Mouse (Mus musculus): ENCODE measurements at regions not wholly inside any gene's neighbourhood (a gene's known extent, or its start where the extent isn't known, plus 50 kb on each side); places are given as distances from the start of the nearest gene placed in this dataset.

DNA sequence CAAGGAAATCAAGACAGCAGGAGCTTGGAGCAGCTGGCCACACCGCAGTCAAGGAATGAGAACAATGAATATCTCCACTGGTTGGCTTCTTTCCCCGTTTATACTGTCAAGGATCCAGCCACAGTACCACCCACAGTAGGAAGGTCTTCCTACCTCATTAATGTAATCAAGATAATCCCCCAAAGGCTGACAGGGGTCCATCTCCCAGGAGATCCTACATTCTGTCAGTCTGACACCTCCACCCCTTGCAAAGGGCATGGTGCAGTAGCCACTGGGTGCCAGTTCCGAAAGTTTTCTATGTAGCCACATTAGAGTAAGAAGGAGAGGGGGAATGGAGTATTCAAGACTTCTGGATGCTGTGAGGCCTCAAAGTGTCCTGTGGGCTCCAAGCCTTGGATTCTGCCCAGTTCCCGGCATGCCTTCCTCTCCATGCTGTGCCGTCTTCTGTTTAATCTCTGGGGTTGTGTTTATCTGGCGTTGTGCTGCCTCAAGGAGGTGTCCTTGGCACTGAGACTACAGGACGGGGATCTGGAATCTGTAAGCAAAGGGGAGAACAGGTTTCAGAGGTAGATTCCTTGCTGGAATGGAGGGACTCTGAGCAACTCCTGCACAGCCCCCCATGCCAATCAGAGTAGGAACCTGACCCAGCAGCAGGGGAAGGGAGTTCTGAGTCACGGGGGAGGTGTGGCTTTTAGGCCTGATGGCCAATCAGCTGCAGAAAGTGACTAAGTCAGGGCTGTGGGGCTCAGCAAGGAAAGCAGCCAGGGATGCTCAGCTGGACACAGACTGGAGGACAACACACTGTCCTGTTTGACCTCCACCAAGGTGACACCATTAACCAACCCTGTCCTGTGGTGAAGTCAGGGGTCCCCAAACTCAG, 77.3 kb upstream of the Wscd1 start:
- TF ChIP-seq CTCF (IDR thresholded peaks at IDR 0.05; ENCODE audit: low read depth, low read length) (no peak), POLR2A (IDR thresholded peaks at IDR 0.05; ENCODE audit: extremely low read depth, insufficient read depth, low read length) (no peak)

Measured in liver, adult 2 months (tissue).